Mouse (Mus musculus) midbrain, embryonic 10.5 days (tissue): ENCODE results near the gene Faiml. TPM values are rescaled to one million over a fixed set of nuclear protein-coding genes. Genes with fewer than 3 reads are reported as not detected.

ENCODE experiments used
- DNase-seq: peaks from one replicate; pipeline ENCODE4 v3.0.0-alpha.2; 2017; ENCODE audit warnings: low spot score
- H3K27ac ChIP-seq: fragments of 300-500 bp; sonication (generic); replicated peaks from 2 replicates; pipeline ENCODE4 v1.5.1; 2016; ENCODE audit warnings: mild to moderate bottlenecking
- H3K27me3 ChIP-seq: fragments of 300-500 bp; sonication (generic); 2 replicates; pipeline ENCODE4 v1.6.1; 2016; ENCODE audit warnings: low read depth, mild to moderate bottlenecking; ENCODE audit not compliant: poor library complexity, severe bottlenecking
- H3K36me3 ChIP-seq: fragments of 300-500 bp; sonication (generic); 2 replicates; pipeline ENCODE4 v1.6.1; 2016; ENCODE audit warnings: mild to moderate bottlenecking, moderate library complexity
- H3K4me1 ChIP-seq: fragments of 300-500 bp; sonication (generic); 2 replicates; pipeline ENCODE4 v1.6.1; 2016
- H3K4me3 ChIP-seq: fragments of 300-500 bp; sonication (generic); 2 replicates; pipeline ENCODE4 v1.5.1; 2016; ENCODE audit warnings: mild to moderate bottlenecking, moderate library complexity
- H3K9me3 ChIP-seq: fragments of 300-500 bp; sonication (generic); replicated peaks from 2 replicates; pipeline ENCODE4 v1.6.1; 2016; ENCODE audit warnings: mild to moderate bottlenecking
- whole genome bisulfite sequencing: fragments of 180-500 bp; shearing (Covaris S2); methylation state at CpG from one replicate; pipeline ENCODE4 v1.1.7; 2016; 5-methylcytosine and 5-hydroxymethylcytosine counted together
- polyA plus RNA-seq: library from polyadenylated mRNA; unstranded; fragments of >200 nt; fragmentation: Nextera tagmentation; extraction: Ambion mirVana; gene quantifications from 2 replicates; pipeline ENCODE4 v1.2.1, GENCODE M21; 2016

The Faiml gene
- polyA plus RNA-seq, 1 experiment from 2014 or later = not detected

DNA sequence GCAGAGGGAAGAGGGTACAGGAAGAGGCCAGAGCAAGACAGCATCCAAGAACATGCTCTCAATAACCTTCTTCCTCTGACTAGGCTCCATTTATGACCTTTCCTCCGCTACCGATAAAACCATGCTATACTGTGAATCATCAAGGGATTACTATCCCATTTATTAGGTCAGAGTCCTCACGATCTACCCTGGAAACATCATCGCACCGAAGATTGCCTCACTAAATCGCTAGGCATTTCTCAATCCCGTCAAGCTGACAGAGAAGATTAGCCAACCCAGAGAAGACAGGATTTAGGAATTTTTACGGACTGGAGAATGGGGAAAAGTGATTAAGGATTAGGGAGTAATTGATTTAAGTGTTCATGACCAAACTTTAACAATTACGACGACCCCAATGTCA lies 1.2 kb upstream of the Faiml start:
- Histone ChIP-seq H3K4me1 (peaks cover 7% of the 10 kb centered on the region), H3K36me3 (no peaks in the 10 kb centered on the region), H3K27me3 (peaks cover 4% of the 10 kb centered on the region), H3K27ac (no peak overlapping the region), H3K9me3 (no peaks in the 10 kb centered on the region; the same call in 1 of the 2 replicates), H3K4me3 (no peak overlapping the region)
- no peak for DNase-seq
- 80% methylated on average over 10 of the region's 10 CpGs for WGBS

DNA sequence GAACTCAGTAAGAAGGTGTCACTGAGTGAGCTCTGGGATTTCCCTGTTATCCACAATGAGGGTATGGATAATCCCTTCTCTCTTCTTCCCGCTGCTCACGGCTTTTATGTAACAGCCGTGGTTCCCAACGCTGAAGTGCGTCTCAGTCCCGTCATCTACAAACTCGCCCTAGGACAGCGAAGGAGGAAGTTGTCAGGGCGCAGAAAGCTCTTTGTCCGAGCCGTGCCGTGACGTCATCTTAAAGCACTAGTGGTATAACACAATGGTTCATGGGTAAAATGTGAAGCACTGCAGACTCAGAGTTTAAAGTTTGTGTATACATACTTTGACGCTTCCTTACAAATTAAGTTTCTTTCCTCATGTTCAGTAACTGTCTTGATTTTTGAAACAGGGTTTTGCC lies 7.6 kb downstream of the Faiml start:
- no peak overlapping the region for H3K4me3 ChIP-seq
- 91% methylated on average over 14 of the region's 14 CpGs for WGBS
- no peak for DNase-seq
- no peaks in the 10 kb centered on the region for H3K4me1 ChIP-seq
- H3K36me3 ChIP-seq = no peaks in the 10 kb centered on the region
- no peak overlapping the region for H3K27ac ChIP-seq
- no peaks in the 10 kb centered on the region for H3K9me3 ChIP-seq
- no peaks in the 10 kb centered on the region for H3K27me3 ChIP-seq

DNA sequence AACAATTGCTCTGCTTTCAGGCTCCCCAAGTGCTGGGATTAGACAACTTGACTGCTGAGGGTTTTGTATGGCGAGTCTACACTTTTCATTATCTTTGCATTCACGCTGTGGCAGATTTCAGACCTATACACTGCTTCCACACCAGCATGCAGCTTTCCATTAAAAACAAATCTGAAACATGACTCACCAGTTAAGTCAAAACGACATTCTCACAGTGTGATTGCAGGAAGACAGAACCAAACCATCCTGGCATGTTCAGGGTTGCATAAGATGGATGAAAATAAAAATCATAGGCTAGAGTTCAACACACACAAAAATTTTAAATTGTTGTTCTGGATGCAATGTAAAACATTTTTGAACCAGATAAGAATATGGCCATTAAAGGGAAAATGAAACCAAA lies 12.5 kb downstream of the Faiml start:
- no peak overlapping the region for H3K27ac ChIP-seq
- DNase-seq = no peak
- H3K4me1 ChIP-seq = no peaks in the 10 kb centered on the region
- H3K4me3 ChIP-seq = no peak overlapping the region
- no peaks in the 10 kb centered on the region for H3K36me3 ChIP-seq
- WGBS = 71% methylated on average over 3 of the region's 3 CpGs
- no peaks in the 10 kb centered on the region for H3K27me3 ChIP-seq
- H3K9me3 ChIP-seq = no peaks in the 10 kb centered on the region

DNA sequence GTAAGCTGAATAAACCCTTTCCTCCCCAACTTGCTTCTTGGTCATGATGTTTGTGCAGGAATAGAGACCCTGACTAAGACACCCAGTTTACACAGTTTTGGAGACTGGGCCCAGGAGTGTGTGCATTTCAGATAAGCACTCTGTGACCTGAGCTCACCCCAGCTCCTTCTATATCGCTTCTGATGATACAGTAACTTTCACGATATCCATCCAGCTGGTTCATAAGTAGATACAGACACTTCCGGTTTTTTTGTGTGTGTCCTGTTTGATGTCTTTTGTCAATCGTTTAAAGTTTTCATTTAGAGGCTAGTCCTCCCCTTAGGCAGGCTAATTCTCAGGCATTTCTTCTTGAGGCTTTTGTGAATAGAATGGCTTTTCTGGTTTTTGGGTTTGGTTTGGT lies 15.4 kb downstream of the Faiml start:
- DNase-seq = no peak
- Histone ChIP-seq H3K36me3 (no peaks in the 10 kb centered on the region), H3K9me3 (no peaks in the 10 kb centered on the region), H3K27me3 (no peaks in the 10 kb centered on the region), H3K4me1 (peaks cover 10% of the 10 kb centered on the region), H3K27ac (no peak overlapping the region), H3K4me3 (no peak overlapping the region)
- 88% methylated on average over 4 of the region's 4 CpGs for WGBS

DNA sequence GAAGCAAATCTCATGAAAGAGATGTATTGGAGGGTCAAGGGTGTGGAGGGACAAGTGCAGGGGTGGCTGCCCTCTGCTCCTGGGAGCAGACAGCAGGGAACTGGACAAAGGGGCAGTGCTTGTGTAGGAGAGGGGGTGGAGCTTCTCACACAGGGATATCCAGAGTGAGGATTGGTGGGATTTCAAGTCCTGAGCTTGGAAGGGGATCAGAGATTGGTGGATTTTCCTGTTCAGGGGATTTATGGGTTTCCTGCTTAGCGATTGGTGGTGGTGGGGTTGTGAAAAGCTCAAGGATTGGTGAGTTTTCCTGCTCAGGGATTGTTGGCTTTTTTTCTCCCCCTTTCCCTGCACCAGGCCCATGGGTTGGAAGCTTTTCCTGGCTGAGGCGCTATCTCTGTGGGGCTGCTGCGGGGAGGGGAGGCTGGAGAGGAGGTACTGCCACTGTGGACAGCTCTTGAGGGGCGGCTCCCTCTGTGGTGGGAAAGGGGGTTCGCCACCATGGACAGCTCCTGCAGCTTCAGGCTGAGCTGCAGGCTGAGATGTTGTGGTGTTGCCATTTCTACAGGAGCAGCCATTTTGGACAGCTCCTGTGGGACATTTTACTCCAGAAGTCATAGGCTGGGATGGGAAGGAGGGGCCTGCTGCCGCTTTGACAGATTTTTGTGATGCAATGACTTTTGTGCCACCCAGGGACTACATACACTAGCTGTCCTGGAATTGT lies 18.9 kb downstream of the Faiml start:
- H3K27ac ChIP-seq = peak overlapping the region; percentile 46
- no peaks in the 10 kb centered on the region for H3K9me3 ChIP-seq
- WGBS = 23% methylated on average over 6 of the region's 6 CpGs
- peak; percentile 55 for DNase-seq
- peak overlapping the region; percentile 14; the same call in 1 of the 2 replicates for H3K4me3 ChIP-seq
- no peaks in the 10 kb centered on the region for H3K27me3 ChIP-seq
- H3K36me3 ChIP-seq = no peaks in the 10 kb centered on the region
- peaks cover 10% of the 10 kb centered on the region for H3K4me1 ChIP-seq

DNA sequence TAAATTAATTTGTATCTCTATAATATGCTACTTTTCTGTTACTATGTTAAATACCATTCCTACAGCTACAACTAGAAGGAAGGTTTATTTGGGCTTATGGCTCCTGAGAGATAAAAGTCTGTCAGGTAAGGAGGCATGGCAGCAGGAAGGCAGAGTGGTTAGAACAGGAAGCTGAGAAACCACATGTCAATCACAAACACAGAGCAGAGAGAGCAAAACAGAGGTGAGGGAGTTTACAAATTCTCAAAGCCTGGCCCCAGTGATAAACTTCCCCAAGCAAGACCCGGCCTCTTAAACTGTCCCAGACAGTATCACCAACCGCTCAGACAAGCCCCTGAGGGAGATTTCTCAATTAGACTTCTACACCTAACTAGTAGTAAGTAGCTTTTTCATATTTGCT lies 20.9 kb downstream of the Faiml start:
- Histone ChIP-seq H3K27ac (no peak overlapping the region), H3K9me3 (no peaks in the 10 kb centered on the region), H3K4me3 (no peak overlapping the region), H3K4me1 (peaks cover 10% of the 10 kb centered on the region), H3K27me3 (no peaks in the 10 kb centered on the region), H3K36me3 (no peaks in the 10 kb centered on the region)
- no peak for DNase-seq
- WGBS = 77% methylated on average over 2 of the region's 2 CpGs

DNA sequence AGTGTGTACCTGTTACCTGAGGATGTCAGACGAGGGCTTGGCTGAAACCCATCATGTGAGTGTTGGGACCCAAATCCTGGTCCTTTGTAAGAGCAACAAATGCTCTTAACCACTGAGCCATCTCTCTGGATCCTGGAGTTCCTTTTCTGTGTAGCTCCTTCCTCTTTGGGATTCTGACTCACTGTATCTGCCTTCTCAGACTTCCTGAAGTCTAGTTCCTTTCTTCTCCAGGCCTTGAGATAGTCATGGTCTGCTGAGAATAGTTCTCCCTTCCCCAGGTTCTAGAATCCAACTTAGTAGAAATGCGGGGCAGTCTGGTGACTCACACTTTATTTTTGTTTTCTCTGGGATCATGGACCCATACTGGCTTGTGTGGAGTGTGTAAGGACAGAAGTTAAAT lies 24.4 kb downstream of the Faiml start:
- no peak for DNase-seq
- no peaks in the 10 kb centered on the region for H3K27me3 ChIP-seq
- H3K27ac ChIP-seq = no peak overlapping the region
- WGBS = 86% methylated on average over 2 of the region's 2 CpGs
- no peaks in the 10 kb centered on the region for H3K9me3 ChIP-seq
- no peaks in the 10 kb centered on the region for H3K36me3 ChIP-seq
- peaks cover 7% of the 10 kb centered on the region; the same call in 1 of the 2 replicates for H3K4me1 ChIP-seq
- no peak overlapping the region for H3K4me3 ChIP-seq

DNA sequence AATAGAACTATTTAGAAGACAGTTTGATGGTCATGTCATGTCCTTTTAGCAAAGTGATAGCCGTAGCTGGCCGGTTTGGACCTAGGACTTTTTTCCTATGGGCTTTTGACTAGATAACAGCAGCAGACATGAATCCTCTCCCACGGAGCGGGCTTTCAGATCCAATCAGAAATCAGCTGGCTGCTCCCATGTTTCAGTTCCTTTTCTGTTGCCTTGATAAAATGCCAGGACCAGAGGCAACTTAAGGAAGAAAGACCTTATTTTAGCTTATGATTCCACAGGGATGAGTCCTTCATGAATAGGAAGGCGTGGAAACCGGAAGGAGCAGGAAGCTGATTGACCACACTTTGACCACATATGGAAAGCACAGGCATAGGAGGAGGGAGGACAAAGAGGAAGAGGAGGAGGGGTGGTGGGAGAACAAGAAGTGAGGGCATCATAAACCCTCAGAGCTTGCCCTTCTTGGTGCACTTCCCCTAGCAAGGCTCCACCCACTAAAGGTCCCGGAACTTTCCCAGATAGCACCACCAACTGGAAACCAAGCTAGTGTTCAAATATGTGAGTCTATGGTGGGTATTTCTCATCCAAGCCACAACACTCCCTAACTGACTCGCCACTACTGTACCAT lies 53.9 kb downstream of the Faiml start:
- DNase-seq = no peak
- Histone ChIP-seq H3K27me3 (no peaks in the 10 kb centered on the region), H3K4me3 (no peak overlapping the region), H3K36me3 (no peaks in the 10 kb centered on the region), H3K27ac (no peak overlapping the region), H3K4me1 (peaks cover 5% of the 10 kb centered on the region; the same call in 1 of the 2 replicates), H3K9me3 (no peaks in the 10 kb centered on the region)
- 86% methylated on average over 8 of the region's 8 CpGs for WGBS

DNA sequence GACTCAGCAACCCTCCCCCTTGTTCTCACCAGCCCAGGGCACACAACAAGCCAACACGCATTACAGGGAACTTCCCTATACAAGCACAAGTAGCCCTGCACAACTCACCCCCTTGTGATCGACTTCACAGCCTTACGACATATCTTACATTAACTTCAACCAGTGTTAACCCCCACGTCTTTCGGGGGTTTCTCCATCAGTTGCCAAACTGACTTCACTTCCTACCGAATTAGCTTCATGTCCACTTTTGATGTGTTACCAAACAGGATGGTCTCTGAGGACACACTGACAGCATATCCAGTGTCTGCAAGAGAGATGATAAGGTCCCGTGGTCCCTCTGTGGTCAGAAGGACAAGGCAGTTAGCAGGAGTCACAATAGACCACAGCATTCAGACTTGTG lies 54.9 kb downstream of the Faiml start:
- WGBS = 87% methylated on average over 7 of the region's 7 CpGs
- Histone ChIP-seq H3K4me3 (no peak overlapping the region), H3K27me3 (no peaks in the 10 kb centered on the region), H3K9me3 (no peaks in the 10 kb centered on the region), H3K27ac (no peak overlapping the region), H3K4me1 (peaks cover 5% of the 10 kb centered on the region; the same call in 1 of the 2 replicates), H3K36me3 (no peaks in the 10 kb centered on the region)
- no peak for DNase-seq

DNA sequence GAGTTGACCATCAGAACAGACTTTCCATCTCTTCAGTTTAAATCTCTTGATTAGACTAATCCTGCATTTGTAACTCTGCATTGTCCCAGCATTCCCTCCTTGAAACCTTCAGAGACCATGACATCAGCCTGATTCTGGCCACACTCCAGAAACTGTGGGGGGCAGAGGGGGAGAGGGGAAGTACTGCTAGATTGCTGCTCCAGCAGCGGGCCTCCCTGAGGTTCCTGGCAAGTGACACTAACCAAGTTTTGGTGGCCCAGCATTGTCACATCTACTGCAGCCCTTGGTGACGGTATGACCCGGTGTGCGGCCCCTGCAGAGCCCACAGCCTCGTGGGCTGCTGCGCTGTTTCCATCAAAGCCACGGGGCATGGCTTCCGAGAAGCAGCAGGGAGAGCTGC lies 56.8 kb downstream of the Faiml start:
- WGBS = 65% methylated on average over 8 of the region's 8 CpGs
- Histone ChIP-seq H3K27ac (no peak overlapping the region), H3K4me1 (peaks cover 5% of the 10 kb centered on the region; the same call in 1 of the 2 replicates), H3K27me3 (no peaks in the 10 kb centered on the region), H3K9me3 (no peaks in the 10 kb centered on the region), H3K36me3 (no peaks in the 10 kb centered on the region), H3K4me3 (no peak overlapping the region)
- no peak for DNase-seq

Other genes with a start within 250 kb of the Faiml start
- 0.09 TPM in 1 of 2 replicates, not detected in the other for gene Gm1123, start 201.5 kb downstream of the Faiml start, polyA plus RNA-seq
- 1.5 and 1.7 TPM in 2 replicates for gene Pik3cb, start 96.6 kb downstream of the Faiml start, polyA plus RNA-seq
- 37.8 and 41.6 TPM in 2 replicates for gene Cep70, start 6.1 kb upstream of the Faiml start, polyA plus RNA-seq
- gene Esyt3, start 121.3 kb upstream of the Faiml start, polyA plus RNA-seq = 0.10 and 0.27 TPM in 2 replicates
- gene Mras, start 200.1 kb upstream of the Faiml start, polyA plus RNA-seq = 8.0 and 11.7 TPM in 2 replicates
- gene Nme9, start 214.2 kb upstream of the Faiml start, polyA plus RNA-seq = not detected in 2 replicates